Mouse (Mus musculus): ENCODE results near the gene Trim26. TPM values are rescaled to one million over a fixed set of nuclear protein-coding genes. Genes with fewer than 3 reads are reported as not detected.

The Trim26 gene
- polyA plus RNA-seq, 1 experiment from 2014 or later = 12.1 TPM

DNA sequence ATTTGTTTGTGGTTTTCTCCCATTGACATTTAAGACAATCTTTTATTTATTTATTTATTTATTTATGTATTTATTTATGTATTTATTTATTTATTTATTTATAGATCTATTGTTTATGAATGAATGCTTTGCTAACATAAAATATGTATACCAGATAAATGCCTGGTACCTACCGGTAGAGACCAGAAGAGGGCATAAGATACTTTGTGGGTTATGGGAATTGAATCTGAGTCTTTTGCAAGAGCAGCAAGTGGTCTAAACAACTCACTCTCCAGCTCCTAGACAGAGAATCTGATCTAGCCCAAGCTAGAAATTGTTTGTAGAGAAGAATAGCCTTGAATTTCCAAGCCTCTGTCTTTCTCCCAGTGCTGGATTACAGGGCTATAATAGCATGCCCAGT is 63.8 kb downstream of the Trim26 start:
- H3K9ac ChIP-seq = no peak overlapping the region
- no peak overlapping the region for H3K4me2 ChIP-seq
- DNase-seq (no peak), ATAC-seq (ENCODE audit: low read depth) (no peak)
- H3K27me3 ChIP-seq = peaks cover 30% of the 10 kb centered on the region; the same call in 1 of the 2 replicates
- no peaks in the 10 kb centered on the region for H3K4me1 ChIP-seq (replicated peaks)
- H3K9me3 ChIP-seq (replicated peaks) = no peaks in the 10 kb centered on the region
- no peak overlapping the region for H3K4me3 ChIP-seq (replicated peaks)
- no peak overlapping the region for H3K27ac ChIP-seq
- H3K36me3 ChIP-seq = no peaks in the 10 kb centered on the region
- WGBS (ENCODE audit: insufficient replicate concordance) = 34% methylated on average over 1 of the region's 1 CpGs

DNA sequence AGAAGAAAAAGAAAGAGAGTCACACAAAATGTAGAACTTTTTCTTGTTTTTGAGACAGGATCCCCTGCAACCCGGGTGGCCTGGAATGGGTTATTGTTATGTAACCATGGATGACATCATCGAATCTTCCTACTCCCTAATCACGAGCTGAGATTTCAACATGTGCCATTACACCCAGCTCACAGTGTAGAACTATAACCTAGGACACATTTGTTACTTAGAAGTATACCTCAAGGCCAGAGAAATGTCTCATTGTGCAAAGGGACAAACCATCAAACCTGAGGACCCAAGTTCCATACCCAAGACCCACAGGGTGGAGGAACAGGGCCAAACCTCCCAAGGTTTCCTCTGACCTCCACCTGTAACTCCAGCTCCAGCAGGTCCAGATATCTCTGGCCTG is 66.7 kb downstream of the Trim26 start:
- no peaks in the 10 kb centered on the region for H3K9me3 ChIP-seq (replicated peaks)
- ATAC-seq (ENCODE audit: low read depth) = no peak
- no peaks in the 10 kb centered on the region for H3K36me3 ChIP-seq
- DNase-seq = no peak
- no peak overlapping the region for H3K4me2 ChIP-seq
- no peak overlapping the region for H3K9ac ChIP-seq
- H3K4me1 ChIP-seq (replicated peaks) = no peaks in the 10 kb centered on the region
- H3K4me3 ChIP-seq (replicated peaks) = no peak overlapping the region
- 38% methylated on average over 3 of the region's 3 CpGs for WGBS (ENCODE audit: insufficient replicate concordance)
- H3K27me3 ChIP-seq = peaks cover 23% of the 10 kb centered on the region; the same call in 1 of the 2 replicates
- no peak overlapping the region for H3K27ac ChIP-seq

DNA sequence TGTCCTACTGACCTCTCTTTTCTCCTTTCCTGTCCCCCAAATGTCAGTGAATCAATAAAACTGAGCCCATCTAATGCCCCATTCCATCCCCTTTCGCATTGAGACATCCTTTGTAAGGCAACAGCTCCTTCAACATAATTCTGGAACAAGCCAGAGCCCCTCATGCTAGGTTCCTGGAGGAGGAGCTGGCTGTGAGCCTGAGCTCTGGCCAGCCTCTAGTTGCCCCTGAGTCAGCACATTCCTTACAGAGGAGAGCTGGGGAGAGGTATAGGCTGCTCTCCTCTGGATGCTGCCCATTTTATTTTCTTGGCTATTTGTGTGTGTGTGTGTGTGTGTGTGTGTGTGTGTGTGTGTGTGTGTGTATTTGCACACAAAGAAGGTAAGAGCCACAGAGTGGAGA is 71.3 kb downstream of the Trim26 start:
- no peak overlapping the region for H3K4me3 ChIP-seq (replicated peaks)
- no peaks in the 10 kb centered on the region for H3K4me1 ChIP-seq (replicated peaks)
- H3K27me3 ChIP-seq = peaks cover 20% of the 10 kb centered on the region; the same call in 1 of the 2 replicates
- H3K9ac ChIP-seq = no peak overlapping the region
- no peak for DNase-seq
- no peak overlapping the region for H3K27ac ChIP-seq
- no peak for ATAC-seq (ENCODE audit: low read depth)
- no peaks in the 10 kb centered on the region for H3K9me3 ChIP-seq (replicated peaks)
- no peak overlapping the region for H3K4me2 ChIP-seq
- 41% methylated on average over 1 of the region's 1 CpGs for WGBS (ENCODE audit: insufficient replicate concordance)
- H3K36me3 ChIP-seq = no peaks in the 10 kb centered on the region

Other genes with a start within 250 kb of the Trim26 start
- not detected in 2 replicates for gene H2-M9, start 194.5 kb upstream of the Trim26 start, polyA plus RNA-seq (2015; fragmentation: Nextera tagmentation; extraction: Ambion mirVana)
- gene H2-M1, start 164.9 kb upstream of the Trim26 start, polyA plus RNA-seq (2015; fragmentation: Nextera tagmentation; extraction: Ambion mirVana) = not detected in 2 replicates
- not detected in 2 replicates for gene H2-M10.5, start 64.2 kb upstream of the Trim26 start, polyA plus RNA-seq (2015; fragmentation: Nextera tagmentation; extraction: Ambion mirVana)
- not detected in 2 replicates for gene H2-M10.6, start 25.0 kb upstream of the Trim26 start, polyA plus RNA-seq (2015; fragmentation: Nextera tagmentation; extraction: Ambion mirVana)
- gene Trim15, start 30.1 kb downstream of the Trim26 start, polyA plus RNA-seq (2015; fragmentation: Nextera tagmentation; extraction: Ambion mirVana) = 0.22 and 0.34 TPM in 2 replicates
- 286 and 323 TPM in 2 replicates for gene Trim10, start 32.4 kb downstream of the Trim26 start, polyA plus RNA-seq (2015; fragmentation: Nextera tagmentation; extraction: Ambion mirVana)
- 0.17 TPM in 1 of 2 replicates, not detected in the other for gene Trim40, start 53.0 kb downstream of the Trim26 start, polyA plus RNA-seq (2015; fragmentation: Nextera tagmentation; extraction: Ambion mirVana)
- gene Trim31, start 61.0 kb downstream of the Trim26 start, polyA plus RNA-seq (2015; fragmentation: Nextera tagmentation; extraction: Ambion mirVana) = 0.09 TPM in 1 of 2 replicates, not detected in the other
- gene Rnf39, start 105.8 kb downstream of the Trim26 start, polyA plus RNA-seq (2015; fragmentation: Nextera tagmentation; extraction: Ambion mirVana) = not detected in 2 replicates
- 38.7 and 40.1 TPM in 2 replicates for gene Ppp1r11, start 114.6 kb downstream of the Trim26 start, polyA plus RNA-seq (2015; fragmentation: Nextera tagmentation; extraction: Ambion mirVana)
- gene Znrd1, start 121.4 kb downstream of the Trim26 start, polyA plus RNA-seq (2015; fragmentation: Nextera tagmentation; extraction: Ambion mirVana) = 31.7 and 31.8 TPM in 2 replicates
- gene Znrd1as, start 121.5 kb downstream of the Trim26 start, polyA plus RNA-seq (2015; fragmentation: Nextera tagmentation; extraction: Ambion mirVana) = 3.5 and 4.8 TPM in 2 replicates
- not detected in 2 replicates for gene 2410137M14Rik, start 144.1 kb downstream of the Trim26 start, polyA plus RNA-seq (2015; fragmentation: Nextera tagmentation; extraction: Ambion mirVana)
- not detected in 2 replicates for gene H2-M5, start 152.4 kb downstream of the Trim26 start, polyA plus RNA-seq (2015; fragmentation: Nextera tagmentation; extraction: Ambion mirVana)
- gene Zfp57, start 164.0 kb downstream of the Trim26 start, polyA plus RNA-seq (2015; fragmentation: Nextera tagmentation; extraction: Ambion mirVana) = 4.6 TPM in 2 replicates
- not detected in 2 replicates for gene Mog, start 186.3 kb downstream of the Trim26 start, polyA plus RNA-seq (2015; fragmentation: Nextera tagmentation; extraction: Ambion mirVana)
- gene Gabbr1, start 208.8 kb downstream of the Trim26 start, polyA plus RNA-seq (2015; fragmentation: Nextera tagmentation; extraction: Ambion mirVana) = 0.43 and 0.51 TPM in 2 replicates